Mouse (Mus musculus): ENCODE data around the gene Fgf22. TPM values are rescaled to one million over a fixed set of nuclear protein-coding genes. Genes with fewer than 3 reads are reported as not detected.
"Not testable (repeated sequence)": the region's sequence is repeated elsewhere in the genome, so short reads cannot be mapped to it uniquely, and the experiment has no call there.

The Fgf22 gene
- total RNA-seq, 2 experiments from 2014 or later: not detected

DNA sequence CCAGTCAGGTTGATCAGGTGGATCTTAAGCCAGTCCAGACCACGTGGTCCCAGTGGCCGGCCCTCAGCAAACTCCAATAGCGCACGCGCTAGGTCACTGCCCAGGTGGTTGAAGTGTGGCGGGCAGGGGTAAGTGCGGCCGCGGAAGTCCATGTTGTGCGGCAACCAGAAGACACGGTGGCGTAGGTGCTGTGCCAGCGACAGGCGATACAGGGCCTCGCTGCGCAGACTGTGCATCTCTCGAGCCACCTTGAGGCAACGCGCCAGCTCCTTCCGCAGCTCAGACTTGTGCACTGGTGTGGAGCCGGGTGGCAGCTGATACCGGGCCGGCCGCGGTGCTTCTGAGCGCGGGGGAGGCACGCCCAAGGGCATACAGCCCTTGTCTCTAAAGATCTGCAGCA lies 15.6 kb upstream of the Fgf22 start:
- TF ChIP-seq CTCF (IDR thresholded peaks at IDR 0.05): no peak
- intact Hi-C loops (cut with DNase I): no loop called here
- DNase-seq: peak; percentile 22
- H3K27ac ChIP-seq: no peak overlapping the region
- no peak overlapping the region for H3K4me3 ChIP-seq

DNA sequence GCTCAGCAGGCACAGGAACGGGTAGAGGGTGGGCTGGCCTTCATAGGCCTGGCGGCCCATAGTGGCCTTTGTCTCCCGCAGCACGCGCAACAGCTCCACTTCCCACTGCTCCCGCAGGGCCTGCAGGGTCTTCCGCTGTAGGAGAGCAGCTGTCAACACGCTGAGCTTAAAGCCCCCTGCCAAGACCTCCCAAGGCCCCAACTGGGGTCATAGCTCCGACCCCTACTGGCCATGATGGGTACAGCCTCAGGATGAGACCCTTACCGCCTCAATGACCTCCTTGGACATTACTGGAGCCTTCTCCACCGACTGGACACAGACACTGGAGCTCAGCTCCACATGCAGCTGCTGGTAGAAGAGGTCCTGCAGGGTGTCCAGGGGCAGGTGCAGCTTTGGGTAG lies 14.0 kb upstream of the Fgf22 start:
- Histone ChIP-seq H3K4me3 (no peak overlapping the region), H3K27ac (no peak overlapping the region)
- intact Hi-C loops (cut with DNase I): no loop called here
- no peak for DNase-seq
- TF ChIP-seq CTCF (IDR thresholded peaks at IDR 0.05): peak; percentile 35; the same call in 1 of the 2 replicates

DNA sequence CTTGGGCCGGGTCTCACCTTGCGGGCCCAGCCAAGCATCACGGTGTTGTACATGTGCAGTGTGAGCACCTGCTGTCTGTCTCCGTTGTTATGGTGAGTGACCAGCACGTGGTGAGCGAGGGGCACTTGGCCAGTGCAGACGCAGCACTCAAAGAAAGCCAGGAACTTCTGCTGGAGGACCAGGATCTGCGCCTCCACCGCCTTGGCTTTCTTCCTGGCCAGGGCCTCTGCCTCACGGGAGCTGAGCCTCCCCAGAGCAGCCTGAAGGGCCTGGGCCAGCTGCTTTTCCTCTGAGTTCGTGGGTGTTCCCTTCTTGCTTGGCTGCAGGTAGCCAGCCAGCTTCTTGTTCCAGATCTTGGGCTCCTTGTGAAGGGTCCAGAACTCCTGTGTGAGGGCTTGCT lies 11.7 kb upstream of the Fgf22 start:
- Histone ChIP-seq H3K4me3 (no peak overlapping the region), H3K27ac (no peak overlapping the region)
- no peak for DNase-seq
- TF ChIP-seq CTCF (IDR thresholded peaks at IDR 0.05): no peak
- intact Hi-C loops (cut with DNase I): no loop called here

DNA sequence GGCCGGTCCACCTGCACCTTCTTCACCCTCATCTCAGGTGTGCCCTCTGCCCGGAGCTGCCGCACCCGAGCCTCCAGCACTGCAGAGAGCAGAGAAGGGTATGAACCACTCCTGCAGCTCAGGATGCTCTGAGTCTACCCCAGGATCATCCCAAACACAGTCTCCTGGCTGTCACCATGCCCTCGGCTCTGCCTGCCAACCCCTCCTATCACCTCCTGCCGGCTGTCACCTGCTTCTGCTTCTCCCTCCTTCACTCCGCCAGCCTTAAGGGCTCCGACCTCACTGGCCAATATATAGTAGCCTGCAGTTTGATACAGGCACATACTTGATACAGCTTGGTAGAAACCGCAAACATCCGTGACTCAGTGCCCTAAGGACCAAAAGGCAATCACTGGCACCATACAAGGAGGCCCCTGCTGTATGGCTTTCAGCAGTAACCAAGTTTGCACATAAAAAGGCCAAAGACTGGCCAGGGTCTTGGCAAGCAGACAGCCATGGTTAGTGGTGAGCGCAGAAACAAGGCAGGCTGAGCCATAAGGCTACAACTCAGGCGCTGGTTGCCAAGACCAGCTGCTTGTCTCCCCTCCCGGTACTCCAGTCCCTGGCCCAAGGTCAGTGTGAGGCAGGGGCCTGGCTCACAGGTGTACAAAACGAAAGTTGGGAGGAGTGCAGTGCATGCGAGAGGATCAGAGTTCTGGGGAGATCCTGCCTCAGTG lies 11.1 kb upstream of the Fgf22 start:
- no peak for DNase-seq
- no peak overlapping the region for H3K27ac ChIP-seq
- no peak for TF ChIP-seq CTCF (IDR thresholded peaks at IDR 0.05)
- intact Hi-C loops (cut with DNase I): no loop called here
- no peak overlapping the region for H3K4me3 ChIP-seq

DNA sequence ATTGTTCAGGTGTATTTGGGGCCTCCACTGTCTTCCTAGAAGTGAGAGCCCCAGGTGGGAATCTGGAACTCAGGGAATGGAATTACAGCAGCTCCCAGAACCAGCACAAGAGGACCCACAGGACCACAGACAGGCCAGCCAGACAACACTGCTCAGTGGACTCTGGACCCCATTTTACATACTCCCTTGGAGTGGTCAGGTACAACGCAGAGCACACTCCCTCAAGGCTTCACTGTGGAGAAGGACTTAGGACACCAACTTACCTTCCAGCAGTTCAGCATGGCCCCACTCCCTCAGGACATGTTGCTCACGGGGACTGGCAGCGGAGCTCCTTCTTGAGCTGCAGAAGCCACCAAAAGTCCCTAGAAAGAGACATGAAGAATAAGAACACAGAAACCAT lies 9.5 kb upstream of the Fgf22 start:
- no peak for DNase-seq
- no peak for TF ChIP-seq CTCF (IDR thresholded peaks at IDR 0.05)
- Histone ChIP-seq H3K27ac (no peak overlapping the region), H3K4me3 (peak overlapping the region; percentile 95)
- intact Hi-C loops (cut with DNase I): no loop called here

DNA sequence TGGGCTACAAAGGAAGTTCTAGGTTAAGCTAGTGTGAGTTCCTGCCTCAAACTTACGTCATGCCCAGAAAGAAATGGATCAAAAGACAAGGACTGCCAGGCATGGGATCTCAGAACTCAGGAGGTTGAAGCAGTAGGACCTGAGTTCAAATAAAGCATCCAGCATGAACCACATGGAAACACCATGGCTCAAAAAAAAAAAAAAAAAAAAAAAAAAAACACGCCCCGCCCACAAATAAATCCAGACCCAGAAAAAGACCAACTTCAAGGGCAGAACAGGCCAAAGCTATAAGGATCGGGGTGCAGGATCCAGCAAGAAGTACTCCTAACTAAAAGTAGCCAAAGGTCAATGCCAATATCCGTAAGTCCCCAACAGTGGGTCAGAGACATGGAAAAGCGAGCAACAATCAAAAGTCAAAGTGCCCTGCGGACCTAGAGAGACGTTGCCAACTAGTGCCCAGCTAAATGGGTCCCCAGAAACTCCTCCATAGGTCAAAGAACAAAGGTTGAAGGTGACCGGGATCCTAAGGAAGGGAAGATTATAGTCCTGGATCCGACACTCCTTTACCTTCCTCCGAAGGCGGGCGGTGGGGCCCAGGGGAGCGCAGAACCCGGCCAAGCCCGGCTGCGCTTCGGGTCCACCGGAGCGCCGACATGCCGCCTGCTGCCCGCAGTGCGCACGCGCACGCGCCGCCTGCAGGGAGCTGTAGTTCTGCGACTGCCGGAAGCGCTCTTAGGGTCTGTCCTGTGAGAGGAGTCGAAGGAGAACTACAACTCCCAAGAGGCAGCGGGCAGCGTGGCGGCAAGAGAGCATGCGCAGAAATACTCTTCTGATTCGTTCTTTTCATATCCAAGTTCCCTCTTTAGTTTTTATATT lies 8.7 kb upstream of the Fgf22 start, which contains the start of gene Polrmt:
TSS of gene Polrmt (minus strand) at position 684 of the 876 bp plus-strand sequence.
- H3K4me3 ChIP-seq: peak within 1 kb of the TSS; percentile 95
- H3K27ac ChIP-seq: peak within 1 kb of the TSS; percentile 88
- intact Hi-C loops (cut with DNase I): no loop called here
- DNase-seq: peak; percentile 97
- peak; percentile 57 for TF ChIP-seq CTCF (IDR thresholded peaks at IDR 0.05)

DNA sequence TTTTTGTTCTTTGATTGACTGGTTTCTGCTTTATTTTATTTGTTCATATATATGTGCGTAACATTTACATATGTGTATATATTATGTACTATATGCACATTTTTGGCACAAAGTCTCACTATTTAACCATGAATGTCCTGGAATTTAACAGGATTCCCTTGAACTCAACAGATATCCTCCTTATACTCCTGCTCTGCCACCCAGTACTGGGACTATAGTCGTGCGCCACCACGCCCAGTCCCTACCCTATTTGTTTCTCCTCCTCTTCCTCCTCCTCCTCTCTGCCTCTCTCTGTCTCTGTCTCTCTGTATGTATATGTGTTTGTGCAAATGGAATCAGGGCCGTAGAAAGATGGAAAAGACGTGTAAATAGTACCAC lies 8.1 kb upstream of the Fgf22 start:
- peak overlapping the region; percentile 95 for H3K4me3 ChIP-seq
- H3K27ac ChIP-seq: peak overlapping the region; percentile 75

DNA sequence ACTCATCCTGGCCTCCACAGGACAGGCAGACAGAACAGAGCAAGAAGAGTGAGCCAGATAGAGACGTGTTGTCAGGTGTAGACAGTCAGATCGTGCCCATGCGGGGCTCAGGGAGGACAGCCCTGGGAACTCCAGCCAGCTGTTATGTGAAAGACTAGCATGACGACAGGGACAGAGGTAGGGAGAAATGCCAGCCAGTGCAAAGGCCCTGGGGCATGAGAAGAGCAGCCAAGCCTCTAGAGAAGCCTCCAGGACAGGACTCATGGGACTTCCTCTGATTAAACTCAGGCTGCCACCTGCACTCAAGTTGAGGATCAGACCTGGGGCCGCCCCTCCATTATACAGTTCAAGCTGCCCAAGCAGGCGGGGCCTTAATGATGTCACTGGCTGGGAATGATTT lies 6.4 kb upstream of the Fgf22 start:
- intact Hi-C loops (cut with DNase I): no loop called here
- no peak overlapping the region for H3K27ac ChIP-seq
- no peak for TF ChIP-seq CTCF (IDR thresholded peaks at IDR 0.05)
- H3K4me3 ChIP-seq: no peak overlapping the region
- no peak for DNase-seq

More for the DNA sequence above, 8.1 kb upstream of the Fgf22 start:
- intact Hi-C loops (cut with DNase I): no loop called here
- TF ChIP-seq CTCF (IDR thresholded peaks at IDR 0.05): no peak
- DNase-seq: no peak

DNA sequence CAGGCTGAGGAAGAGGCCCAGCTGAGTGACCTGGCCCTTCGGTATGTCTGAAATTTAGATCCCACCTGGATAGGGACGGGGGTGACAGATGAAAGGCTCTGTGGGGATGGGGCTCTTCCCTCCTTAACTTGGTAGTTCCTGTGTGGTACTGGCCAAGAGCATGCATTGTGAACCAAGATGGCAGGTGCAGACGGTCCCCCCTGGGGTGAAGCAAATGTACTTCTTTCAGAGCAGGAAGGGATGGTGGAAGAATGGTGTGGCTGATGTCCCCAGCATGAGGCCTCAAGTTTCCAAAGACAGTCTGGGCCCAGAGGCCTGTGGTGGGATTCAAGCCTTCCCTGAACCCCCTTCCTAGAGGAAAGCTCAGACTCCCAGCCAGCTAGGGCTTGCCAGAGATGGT lies 978 bp downstream of the Fgf22 start:
- Histone ChIP-seq H3K4me3 (no peak overlapping the region), H3K27ac (no peak overlapping the region)
- intact Hi-C loops (cut with DNase I): no loop called here
- DNase-seq: no peak
- TF ChIP-seq CTCF (IDR thresholded peaks at IDR 0.05): no peak

DNA sequence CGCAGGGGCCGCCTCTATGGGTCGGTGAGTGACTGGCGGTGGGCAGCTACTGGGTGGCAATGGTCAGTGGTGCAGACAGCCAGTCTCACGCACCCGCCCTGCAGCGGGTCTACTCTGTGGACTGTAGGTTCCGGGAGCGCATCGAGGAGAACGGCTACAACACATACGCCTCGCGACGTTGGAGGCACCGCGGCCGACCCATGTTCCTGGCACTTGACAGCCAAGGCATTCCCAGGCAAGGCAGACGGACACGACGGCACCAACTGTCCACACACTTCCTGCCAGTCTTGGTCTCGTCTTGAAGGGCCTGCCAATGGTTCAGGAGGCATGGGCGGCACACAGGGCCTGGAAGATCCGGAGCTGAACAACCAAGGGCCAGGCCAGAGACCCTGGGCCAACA lies 1.8 kb downstream of the Fgf22 start:
- DNase-seq: no peak
- no peak overlapping the region for H3K27ac ChIP-seq
- intact Hi-C loops (cut with DNase I): no loop called here
- no peak overlapping the region for H3K4me3 ChIP-seq
- no peak for TF ChIP-seq CTCF (IDR thresholded peaks at IDR 0.05)

DNA sequence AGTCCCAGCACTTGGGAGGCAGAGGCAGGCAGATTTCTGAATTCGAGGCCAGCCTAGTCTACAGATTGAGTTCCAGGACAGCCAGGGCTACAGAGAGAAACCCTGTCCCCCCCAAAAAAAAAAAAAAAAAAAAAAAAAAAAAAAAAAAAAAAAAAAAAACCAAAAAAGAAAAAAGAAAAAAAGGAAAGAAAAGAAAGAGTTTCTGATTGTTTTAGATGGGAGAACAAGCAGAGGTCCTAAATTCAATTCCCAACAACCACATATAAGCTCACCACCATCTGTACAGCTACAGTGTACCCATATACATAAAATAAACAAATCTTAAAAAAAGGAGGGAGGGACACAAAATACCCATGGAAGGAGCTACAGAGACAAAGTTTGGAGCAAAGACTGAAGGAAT lies 4.8 kb downstream of the Fgf22 start:
- H3K27ac ChIP-seq; H3K4me3 ChIP-seq; intact Hi-C loops (cut with DNase I); DNase-seq: not testable (repeated sequence)

DNA sequence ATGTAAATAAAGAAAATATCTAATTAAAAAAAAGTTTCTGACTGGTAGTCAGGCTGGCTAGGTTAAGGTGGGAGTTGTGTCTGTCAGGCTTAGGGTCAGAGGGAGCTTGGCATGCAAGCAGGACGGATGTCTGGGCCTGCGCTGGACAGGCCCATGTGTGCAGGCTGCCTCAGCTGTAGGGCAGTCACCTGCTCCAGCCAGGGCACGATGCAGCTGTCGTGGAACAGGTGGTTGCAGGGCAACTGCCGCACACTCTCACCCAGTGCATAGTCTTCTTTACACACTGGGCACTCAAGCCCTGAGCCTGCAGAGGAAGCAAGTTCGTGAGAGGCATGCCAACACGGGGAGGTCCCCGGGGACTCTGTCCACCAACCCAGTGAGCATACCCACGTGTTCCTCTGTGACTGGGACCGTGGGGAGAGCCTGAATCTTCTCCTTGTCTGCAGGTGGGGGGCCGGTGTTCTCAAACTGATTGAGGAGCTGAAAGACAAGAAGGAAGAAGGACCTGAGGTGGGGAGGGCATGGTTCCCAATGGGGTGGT lies 5.8 kb downstream of the Fgf22 start:
- TF ChIP-seq CTCF (IDR thresholded peaks at IDR 0.05): no peak
- intact Hi-C loops (cut with DNase I): no loop called here
- no peak overlapping the region for H3K27ac ChIP-seq
- no peak for DNase-seq
- no peak overlapping the region for H3K4me3 ChIP-seq

DNA sequence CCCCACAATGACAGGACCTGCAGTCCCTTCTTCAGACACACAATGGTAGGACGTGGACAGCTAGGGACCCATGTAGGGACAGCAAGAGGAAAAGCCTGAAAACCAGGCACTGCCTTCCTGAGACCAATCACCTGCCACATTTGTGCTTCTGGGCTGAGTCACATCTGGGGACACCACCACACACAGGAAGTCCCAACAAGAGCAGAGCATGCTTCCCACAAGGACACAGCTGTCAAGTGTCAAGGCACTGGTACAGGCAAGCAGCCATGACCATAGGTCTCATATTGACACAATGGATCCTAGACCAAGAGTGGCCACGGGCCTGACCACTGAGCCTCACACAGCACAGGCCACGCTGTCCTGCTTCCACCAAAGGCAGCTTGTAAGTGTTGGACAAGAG lies 8.0 kb downstream of the Fgf22 start:
- DNase-seq: no peak
- no peak for TF ChIP-seq CTCF (IDR thresholded peaks at IDR 0.05)
- Histone ChIP-seq H3K27ac (peak overlapping the region; percentile 97), H3K4me3 (no peak overlapping the region)
- intact Hi-C loops (cut with DNase I): no loop called here
